Mouse (Mus musculus): ENCODE measurements around the gene Adam15.

GRCm38 (mm10) chr3:89355512-89355902, 5.7 kb upstream of the Adam15 start:
- no peak for TF ChIP-seq ZC3H11A (IDR thresholded peaks at IDR 0.05; ENCODE audit: borderline replicate concordance, low read depth, low read length)
- TF ChIP-seq MAFK (IDR thresholded peaks at IDR 0.05; ENCODE audit: insufficient read depth, low read depth, low read length): no peak
- TF ChIP-seq HCFC1 (IDR thresholded peaks at IDR 0.05; ENCODE audit: borderline replicate concordance, insufficient read depth, low read length): no peak

Measured in ES-E14 (cell line).